Mouse (Mus musculus): ENCODE measurements around the gene Agpat1. TPM values are rescaled to one million over a fixed set of nuclear protein-coding genes. Genes with fewer than 3 reads are reported as not detected.

Gene Agpat1
- total RNA-seq, 2 experiments from 2014 or later: 159 to 169 TPM

DNA sequence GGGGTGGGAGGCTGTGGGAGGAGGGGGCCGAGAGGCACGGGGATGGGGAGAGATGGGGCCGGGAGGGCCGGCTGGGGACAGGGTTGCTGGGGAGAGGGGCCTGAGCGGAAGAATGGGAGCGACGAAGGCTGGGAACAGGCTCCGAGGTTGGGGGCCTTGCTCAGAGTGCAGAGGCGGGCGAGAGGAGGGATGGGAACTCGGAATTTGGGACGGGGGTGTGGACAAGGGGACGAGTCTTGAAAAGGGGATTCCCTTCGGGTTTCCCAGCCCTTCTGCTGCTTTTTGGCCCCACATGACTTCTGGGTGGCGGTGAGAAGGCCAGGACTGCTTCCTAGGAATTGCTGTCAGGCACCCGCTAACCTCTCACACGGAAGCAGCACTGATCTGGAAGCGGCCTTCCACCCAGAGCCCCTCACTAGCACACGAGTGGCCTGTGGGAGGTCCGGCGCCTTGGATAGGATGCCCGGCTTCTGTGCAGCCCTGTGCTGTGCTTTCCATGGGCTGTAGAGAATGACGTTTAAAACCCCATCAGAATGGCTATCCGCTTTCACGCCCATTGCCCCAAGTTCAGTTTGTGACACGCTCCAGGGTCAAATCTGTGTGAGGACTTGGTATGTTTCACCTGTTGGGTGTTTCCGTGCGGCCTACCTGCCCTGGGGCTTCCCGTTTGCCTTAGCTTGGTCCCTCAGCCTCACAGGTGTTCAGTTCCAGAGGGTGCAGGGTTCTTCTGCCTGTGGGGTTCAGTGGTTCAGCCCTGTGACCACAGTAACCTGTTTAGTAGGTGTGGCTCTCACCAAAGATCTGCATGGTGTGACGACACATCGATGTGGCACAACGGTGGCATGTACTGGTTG, 2.4 kb downstream of the Agpat1 start:
- DNase-seq: no peak

- DNase-seq: no peak
Measured at GRCm38 (mm10) chr17:34607997-34608396, 3.9 kb downstream of the Agpat1 start.

GRCm38 (mm10) chr17:34611050-34611449, 7.0 kb downstream of the Agpat1 start:
- no peak for DNase-seq

DNA sequence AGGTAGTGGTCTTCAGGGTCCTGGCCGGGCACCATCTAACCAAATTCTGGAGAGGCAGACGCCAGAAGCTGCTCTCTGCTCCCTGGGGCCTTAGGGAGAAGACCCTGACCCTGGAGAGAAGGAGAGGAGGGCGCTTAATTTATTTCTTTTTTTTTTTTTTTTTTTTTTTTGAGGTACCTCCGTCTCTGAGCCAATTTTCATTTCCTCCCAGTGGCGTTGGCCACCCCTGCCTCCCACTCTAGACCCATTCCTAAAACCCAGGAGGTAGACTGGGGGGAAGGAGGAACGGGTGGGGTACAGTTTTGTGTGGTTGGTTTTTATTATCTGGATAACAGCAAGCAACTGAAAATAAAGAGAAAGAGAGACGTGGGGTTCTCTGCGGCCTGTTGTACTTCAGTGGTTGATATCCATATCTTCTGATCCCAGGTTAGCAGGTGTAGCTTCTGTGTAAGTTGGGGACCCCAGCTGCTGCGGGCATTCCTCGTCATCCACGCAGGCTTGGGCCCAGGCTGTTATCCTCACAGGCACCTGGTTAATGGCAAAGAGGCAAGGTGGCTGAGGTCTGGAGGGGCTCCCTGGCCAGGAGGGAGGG, 9.1 kb downstream of the Agpat1 start:
- DNase-seq: no peak

- DNase-seq: no peak
Measured at GRCm38 (mm10) chr17:34613830-34614229, 9.8 kb downstream of the Agpat1 start.

DNA sequence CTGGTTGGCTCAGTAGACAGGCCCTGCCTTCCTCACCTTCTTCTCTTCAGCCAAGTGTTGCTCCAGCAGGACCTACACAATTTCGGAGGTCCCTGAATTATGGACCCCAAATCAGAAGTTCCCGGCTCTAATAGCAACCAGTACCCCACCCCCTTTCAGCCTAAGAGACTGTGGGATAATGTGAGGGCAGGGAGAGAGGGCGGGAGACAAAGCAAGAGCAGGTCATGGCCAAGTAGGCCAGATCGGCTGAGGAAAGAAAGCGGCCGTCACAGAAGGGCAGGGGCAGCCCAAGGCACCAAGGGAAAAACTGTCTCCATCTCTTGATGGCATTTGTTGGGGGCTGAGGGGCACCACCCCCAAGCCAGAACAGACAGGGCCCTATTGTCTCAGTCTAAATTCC, 11.8 kb downstream of the Agpat1 start, which contains the start of gene Egfl8:
TSS of gene Egfl8 (minus strand) at position 101 of the 400 bp plus-strand sequence.
- no peak for DNase-seq

DNA sequence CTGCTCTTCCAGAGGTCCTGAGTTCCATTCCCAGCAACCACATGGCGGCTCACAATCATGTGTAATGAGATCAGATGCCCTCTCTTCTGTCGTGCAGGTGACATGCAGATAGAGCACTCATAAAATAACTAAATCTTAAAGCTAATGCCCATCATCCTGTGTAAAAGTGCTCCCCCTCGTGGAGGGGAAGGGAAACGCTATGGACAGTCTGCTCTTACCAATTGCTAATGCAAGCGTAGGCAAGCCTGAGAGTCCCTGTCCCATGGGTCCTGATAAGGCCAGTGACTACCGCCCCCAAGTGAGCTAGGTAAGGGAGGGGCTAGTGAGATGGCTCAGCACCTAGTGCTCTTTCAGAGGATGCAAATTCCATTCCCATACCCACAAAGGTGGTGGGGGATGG, 14.9 kb downstream of the Agpat1 start:
- DNase-seq: peak in 1 of 2 experiments; percentile 72

DNA sequence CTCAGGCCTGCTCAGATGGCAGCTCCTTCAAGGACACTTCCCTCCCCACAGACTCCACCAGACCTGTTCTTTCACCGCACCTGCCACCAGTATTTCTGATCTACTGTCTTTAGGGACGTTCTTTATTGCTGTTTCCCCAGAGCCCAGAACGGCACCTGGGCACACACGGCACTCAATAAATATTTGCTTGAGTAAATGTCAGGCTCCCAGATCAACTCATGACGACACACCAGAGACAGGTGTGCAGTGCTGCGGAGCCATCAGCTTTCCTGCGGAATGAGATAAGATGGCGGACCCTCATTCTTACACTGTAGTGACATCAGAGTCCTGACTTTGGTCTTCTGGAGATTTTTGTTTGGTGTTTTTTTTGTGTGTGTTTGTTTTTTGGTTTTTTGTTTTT, 16.9 kb downstream of the Agpat1 start:
- DNase-seq: no peak

DNA sequence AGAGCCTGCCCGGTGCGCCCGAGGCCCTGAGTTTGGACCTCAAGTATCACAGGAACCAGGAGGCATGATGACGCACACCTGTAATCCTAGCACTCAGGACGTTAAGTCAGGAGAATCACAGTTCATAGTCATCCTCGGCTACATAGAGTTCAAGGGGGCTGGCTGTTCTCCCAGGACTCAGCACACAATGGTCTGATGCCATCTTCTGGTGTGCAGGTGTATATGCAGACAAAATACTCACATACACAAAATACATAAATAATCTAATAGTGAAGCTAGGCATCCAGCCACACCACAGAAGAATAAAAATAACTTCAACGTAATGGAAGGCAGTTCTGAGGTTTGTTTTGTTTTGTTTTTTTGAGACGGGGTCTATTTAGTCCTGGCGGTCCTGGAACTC, 19.1 kb downstream of the Agpat1 start:
- no peak for DNase-seq

GRCm38 (mm10) chr17:34624981-34625380, 20.9 kb downstream of the Agpat1 start:
- DNase-seq: no peak

- DNase-seq: no peak
Measured at GRCm38 (mm10) chr17:34626062-34626772, 22.2 kb downstream of the Agpat1 start.

GRCm38 (mm10) chr17:34626773-34627092, 22.7 kb downstream of the Agpat1 start:
- peak in 1 of 2 experiments; percentile 58 for DNase-seq

- peak; percentile 81 to 87 for DNase-seq
Measured at GRCm38 (mm10) chr17:34627093-34627942, 23.3 kb downstream of the Agpat1 start.

DNA sequence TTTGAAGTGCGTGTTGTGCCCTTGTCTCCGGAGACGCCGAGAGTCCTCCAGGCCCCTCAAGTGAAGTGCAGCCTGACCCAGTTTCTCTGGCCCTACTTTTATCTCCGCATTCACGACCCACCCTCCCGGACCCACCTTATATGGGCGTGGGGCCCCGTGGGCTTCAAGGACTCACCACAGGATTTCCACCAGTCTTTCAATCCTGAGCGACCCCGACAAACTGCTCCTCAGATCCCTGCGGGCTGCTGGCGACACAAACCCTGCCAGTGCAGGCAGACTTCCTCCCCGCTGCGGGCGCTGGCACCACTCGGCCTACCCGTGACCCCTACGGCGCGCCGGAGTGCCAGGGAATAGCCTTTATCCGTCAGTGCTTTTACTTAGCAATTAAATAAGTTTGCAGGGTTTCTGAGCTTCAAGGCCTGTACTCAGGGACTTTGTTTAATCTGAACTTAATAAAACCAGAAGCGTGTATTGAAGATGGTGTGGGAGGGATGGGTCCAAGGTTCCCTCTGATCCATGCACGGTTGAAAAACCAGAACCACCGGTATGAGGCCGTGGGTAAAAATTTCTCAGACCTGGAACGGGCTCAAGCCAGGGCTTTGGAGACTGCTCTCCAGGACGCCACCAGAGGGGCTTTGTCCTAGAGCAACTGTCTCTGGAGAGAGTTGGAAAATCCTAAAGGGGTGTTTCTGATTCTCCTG, 24.0 kb downstream of the Agpat1 start, which contains the start of gene Ppt2:
TSS of gene Ppt2 (minus strand) at position 568 of the 701 bp plus-strand sequence.
- DNase-seq: no peak

GRCm38 (mm10) chr17:34628644-34628967, 24.5 kb downstream of the Agpat1 start:
- no peak for DNase-seq

GRCm38 (mm10) chr17:34629221-34629751, 25.2 kb downstream of the Agpat1 start, which contains the start of gene Prrt1:
Prrt1 (plus strand) TSS chr17:34629533.
- peak in 1 of 2 experiments; percentile 68 for DNase-seq

GRCm38 (mm10) chr17:34629796-34630603, 25.9 kb downstream of the Agpat1 start:
- no peak for DNase-seq

- DNase-seq: no peak
Measured at GRCm38 (mm10) chr17:34630761-34631301, 26.8 kb downstream of the Agpat1 start.

DNA sequence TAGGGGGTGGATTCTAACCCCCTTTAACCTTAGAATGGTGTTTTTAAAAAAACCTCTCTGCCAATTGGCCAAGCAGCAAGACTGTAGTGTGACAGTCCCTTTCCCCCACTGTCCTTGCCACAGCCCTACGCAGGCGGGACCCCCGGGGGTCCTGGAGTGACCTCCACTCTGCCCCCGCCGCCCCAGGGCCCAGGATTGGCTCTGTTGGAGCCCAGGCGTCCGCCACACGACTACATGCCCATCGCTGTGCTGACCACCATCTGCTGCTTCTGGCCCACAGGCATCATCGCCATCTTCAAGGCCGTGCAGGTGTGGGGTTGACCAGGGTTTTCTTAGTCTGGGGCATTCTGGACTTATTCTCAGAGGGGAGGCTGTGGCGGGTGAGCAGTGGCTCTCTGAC, 27.6 kb downstream of the Agpat1 start:
- DNase-seq: no peak

DNA sequence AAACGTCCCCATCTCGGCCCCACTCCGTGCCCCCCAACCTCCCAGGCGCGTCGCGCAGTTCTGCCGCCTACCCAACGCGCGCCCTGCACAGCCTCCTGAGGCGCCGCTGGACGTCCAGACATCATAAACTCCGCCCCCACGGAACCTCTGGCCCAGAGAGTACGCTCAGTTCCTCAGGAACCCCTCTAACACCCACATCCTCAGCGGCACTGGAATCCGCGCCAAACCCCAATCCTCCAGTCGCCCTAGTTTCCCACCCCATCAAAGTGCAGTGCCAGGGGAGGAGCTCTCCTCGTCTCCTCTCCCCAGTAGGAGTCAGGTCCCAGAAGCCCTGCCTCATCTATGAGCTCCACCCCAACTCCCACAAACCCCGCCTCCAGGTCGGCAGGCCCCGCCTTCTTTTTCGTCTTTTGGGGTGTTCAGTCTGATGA, 28.2 kb downstream of the Agpat1 start:
- peak; percentile 89 to 92 for DNase-seq
